Mouse (Mus musculus): ENCODE measurements around the gene Spata22.
"Not testable (repeated sequence)": the region's sequence is repeated elsewhere in the genome, so short reads cannot be mapped to it uniquely, and the experiment has no call there.

The Spata22 gene

DNA sequence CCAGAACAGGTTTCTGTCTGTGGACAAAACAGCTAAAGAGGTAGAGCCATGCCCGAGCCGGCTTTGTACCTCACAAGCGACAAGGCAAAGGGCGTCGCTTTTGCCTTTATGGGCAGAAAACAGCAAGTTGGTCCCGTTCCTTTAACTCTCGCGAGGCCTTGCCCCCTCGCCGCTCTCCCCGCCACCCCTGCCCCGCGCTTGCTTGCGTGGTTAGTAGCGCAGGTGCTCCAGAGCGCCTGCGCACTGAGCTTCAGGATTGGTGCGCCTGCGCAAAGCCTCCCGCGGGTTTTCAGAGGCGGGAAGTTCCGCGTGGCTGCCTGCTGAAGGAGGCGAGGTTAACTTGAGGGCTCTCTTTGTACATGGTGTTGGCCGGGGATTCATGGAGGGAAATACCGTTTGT, at the start of gene Spata22, which contains the start of the genes Aspa and Gm49340:
Gene Spata22 (plus strand): TSS at position 300 of the 400 bp plus-strand sequence.
Gene Aspa (minus strand): TSS at position 155 of the 400 bp plus-strand sequence.
Gene Gm49340 (plus strand): TSS at position 300 of the 400 bp plus-strand sequence.
- no peak for DNase-seq (ENCODE audit: low read depth in 2 of 2, low spot score in 2 of 2)

DNA sequence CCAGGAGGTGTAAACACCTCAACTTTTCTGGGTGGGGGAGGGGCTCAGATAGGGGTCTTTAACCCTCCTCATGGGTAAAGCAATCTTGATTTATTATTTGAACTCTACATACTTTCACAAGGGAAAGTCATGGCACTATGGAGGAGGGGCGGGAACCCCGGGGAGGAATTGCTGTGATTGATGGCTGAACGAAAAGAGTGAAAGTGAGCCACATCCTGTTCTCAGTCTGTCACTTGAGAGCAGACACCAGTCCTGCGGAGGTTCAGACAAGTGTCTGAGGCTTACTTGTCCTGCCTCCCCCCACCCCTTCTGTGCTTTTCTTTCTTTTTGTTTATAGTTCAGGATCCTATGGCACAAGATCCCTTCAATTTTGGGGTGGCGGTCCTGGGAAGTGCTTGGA, 48.8 kb upstream of the Spata22 start:
- no peak for DNase-seq (ENCODE audit: low read depth in 2 of 2, low spot score in 2 of 2)

GRCm38 (mm10) chr11:73281528-73282027, 48.0 kb upstream of the Spata22 start:
- DNase-seq (ENCODE audit: low read depth in 2 of 2, low spot score in 2 of 2) = peak; percentile 15 to 34

- DNase-seq (ENCODE audit: low read depth in 2 of 2, low spot score in 2 of 2) = no peak
Measured at GRCm38 (mm10) chr11:73283369-73283768, 46.2 kb upstream of the Spata22 start.

DNA sequence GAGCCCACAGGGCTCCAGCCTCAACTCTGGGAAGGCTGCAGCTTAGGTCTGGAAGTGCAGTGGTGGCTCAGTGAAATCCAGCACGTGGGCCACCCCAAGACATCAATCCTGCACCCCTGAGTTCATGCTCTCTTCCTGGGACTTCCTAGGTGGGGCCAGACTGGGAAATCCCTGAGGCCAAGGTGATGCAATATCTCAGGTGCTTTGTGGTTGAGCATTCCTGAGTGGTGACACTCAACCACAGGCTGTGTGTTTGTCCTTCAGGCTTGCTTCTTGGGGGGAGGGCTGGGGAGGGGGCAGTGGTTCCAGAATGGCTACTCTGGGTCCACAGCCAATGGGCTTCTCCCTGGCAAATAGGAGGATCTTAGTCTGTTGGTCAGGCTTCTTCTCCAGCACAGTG, 45.6 kb upstream of the Spata22 start:
- no peak for DNase-seq (ENCODE audit: low read depth in 2 of 2, low spot score in 2 of 2)

DNA sequence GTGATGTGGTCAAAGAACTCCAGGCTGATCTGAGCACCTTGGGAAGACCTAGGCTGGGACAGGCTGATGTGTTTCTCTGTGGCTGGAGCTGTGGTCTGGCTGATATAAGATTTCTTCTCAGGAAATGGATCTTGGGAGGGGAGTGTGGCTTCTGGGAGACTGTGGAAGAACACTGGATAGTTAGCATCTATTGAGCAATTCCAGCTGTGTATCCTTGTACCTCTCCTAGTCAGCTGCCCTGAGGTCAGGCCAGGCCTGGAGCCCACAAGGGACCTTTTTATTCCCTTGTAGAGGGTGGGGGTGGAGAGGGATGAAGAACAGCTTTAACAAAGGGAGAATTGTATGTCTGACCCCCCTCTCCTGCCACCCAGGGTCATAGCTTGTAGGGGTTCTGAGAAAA, 45.2 kb upstream of the Spata22 start:
- DNase-seq (ENCODE audit: low read depth in 2 of 2, low spot score in 2 of 2) = no peak

DNA sequence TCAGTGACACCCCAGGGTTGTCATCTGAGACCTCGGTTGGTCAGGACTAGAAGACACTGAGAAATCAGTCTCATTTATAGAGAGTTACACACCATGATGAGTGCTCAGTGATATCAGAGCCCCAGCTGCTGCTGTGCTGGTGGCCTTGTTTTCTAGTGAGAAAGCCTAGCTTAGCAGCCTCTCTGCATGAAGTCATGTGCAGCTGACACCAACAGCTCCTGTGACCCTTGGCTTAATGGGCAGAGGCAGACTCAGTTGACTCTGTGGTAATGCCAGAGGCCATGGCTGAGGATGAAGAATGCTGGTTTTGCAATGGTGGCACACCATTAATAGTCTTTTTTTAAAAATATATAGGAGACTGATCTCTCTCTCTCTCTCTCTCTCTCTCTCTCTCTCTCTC, 39.9 kb upstream of the Spata22 start:
- DNase-seq (ENCODE audit: low read depth in 2 of 2, low spot score in 2 of 2) = no peak

GRCm38 (mm10) chr11:73303123-73303522, 26.4 kb upstream of the Spata22 start:
- no peak for DNase-seq (ENCODE audit: low read depth in 2 of 2, low spot score in 2 of 2)

GRCm38 (mm10) chr11:73315961-73316360, 13.6 kb upstream of the Spata22 start:
- DNase-seq (ENCODE audit: low read depth in 2 of 2, low spot score in 2 of 2) = no peak

GRCm38 (mm10) chr11:73318581-73318980, 11.0 kb upstream of the Spata22 start:
- not testable (repeated sequence) for DNase-seq (ENCODE audit: low read depth in 2 of 2, low spot score in 2 of 2)

- not testable (repeated sequence) for DNase-seq (ENCODE audit: low read depth in 2 of 2, low spot score in 2 of 2)
Measured at GRCm38 (mm10) chr11:73321064-73321463, 8.5 kb upstream of the Spata22 start.

DNA sequence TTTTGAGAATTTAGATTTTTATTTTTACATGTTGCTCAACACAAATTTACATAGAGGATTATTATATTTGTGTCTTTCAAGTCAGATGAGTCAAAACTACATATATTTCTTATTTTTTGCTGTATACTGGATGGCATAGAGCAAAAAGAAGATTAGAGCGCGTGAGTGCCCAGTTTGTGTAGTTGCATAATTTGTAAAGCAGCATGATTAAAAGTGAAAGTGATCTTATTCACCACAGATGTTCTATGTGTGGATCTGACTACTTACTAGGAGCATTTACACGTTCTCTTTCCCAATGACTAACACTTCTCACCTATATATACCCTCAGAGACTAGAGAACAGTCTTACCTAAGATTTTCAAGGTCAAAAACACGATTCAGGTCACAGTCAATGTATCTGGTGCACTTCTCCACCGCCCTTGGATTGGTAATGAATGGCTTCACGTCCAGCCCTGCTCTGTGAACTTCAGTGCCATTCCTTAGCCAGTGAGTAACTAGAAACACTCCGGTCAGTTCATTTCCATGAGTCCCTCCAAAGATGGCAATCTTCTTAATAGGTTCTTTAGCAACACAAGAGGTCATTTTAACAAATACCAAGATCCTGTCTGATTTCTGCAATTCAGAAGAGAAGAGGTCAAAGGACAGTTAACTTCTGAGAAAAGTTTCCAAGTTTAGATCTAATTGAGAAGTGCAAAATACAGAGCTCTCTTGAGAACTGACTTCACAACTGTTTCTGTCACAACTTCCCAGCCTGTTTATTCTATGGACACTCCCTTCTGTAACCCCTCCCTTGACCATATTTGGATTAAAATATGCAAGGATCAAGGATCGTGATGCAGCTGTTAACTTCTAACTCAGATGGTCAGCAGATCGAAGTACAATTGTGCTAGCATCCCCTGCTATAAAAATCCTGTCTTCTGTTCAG, 5.4 kb upstream of the Spata22 start:
- DNase-seq (ENCODE audit: low read depth in 2 of 2, low spot score in 2 of 2) = no peak

DNA sequence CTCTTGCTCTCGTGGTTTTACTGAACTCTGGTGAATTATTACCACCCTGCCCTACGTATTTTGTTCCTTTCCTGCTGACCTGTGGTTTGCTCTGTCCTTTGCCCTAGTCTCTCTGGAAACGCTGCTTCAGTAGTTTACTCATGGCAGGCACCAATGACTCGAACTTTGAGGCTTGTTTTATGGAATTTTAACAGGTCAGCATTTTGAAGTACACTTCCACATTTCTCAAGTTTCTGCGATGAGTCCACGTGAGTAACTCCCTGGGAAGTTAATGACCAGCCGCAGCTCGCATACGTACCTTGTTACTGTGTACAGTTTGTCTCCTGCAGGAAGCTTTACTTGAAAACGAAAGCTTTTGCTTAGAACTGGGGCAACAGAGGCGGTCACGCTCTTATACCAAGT, 3.1 kb upstream of the Spata22 start:
- no peak for DNase-seq (ENCODE audit: low read depth in 2 of 2, low spot score in 2 of 2)

GRCm38 (mm10) chr11:73327361-73327760, 2.2 kb upstream of the Spata22 start:
- no peak for DNase-seq (ENCODE audit: low read depth in 2 of 2, low spot score in 2 of 2)

DNA sequence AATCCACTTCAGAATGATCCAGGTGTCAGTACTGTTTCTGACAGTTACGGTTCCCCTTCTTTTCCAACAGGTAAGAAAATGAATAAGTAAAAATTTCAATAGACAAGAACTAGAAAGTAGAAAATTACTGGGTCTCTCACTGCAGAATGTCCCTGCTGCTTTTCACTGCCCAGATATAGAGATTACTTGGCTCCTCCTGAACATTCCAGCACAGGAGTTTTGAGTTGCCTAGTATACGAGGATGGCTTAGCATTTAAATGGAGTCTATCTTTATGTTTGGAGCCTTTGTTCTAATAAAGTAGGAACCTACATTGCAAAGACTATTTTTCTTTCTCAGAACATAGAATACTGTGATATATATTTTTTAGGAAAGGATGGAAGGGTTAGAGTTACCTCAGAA, 3.8 kb downstream of the Spata22 start:
- DNase-seq (ENCODE audit: low read depth in 2 of 2, low spot score in 2 of 2) = no peak

GRCm38 (mm10) chr11:73336919-73337318, 7.4 kb downstream of the Spata22 start:
- DNase-seq (ENCODE audit: low read depth in 2 of 2, low spot score in 2 of 2) = no peak

DNA sequence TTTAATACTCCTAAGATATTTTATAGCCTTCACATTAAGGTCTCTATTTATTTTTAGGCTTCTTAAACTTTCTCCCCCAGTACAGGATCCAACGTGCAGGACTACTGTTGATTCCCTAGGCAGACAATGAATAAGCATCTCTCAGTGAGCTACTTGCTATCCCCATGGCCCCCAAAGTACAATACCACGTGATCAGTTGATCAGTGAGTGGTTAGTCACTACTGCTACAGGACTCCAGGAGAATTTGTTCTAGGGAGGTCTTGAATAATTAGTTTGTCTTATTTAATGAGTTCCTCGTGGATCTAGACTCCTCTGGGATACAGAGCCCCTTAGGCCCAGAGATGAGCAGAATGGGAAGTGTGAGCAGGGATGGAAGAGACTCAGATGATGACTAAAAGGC, 20.9 kb downstream of the Spata22 start, which contains the start of gene Olfr20:
Gene Olfr20 (plus strand): TSS at position 301 of the 400 bp plus-strand sequence.
- DNase-seq (ENCODE audit: low read depth in 2 of 2, low spot score in 2 of 2) = no peak

DNA sequence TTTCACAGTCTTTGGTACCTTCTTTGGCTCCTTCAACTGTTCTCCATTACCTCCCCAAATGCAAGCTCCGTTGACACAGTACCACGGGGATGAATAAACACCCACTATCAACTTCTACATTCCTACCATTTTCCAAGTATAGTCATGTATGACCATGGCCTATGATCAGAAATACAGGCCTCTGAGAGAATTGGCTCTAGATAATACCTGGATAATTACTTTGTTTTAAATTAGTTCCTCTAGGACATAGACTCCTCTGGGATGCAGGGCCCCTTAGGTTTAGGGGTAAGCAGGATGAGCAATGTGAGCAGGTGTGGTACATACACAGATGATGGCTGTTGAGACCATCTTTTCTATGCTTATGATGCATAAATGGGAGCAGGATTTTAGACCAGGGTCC, 41.4 kb downstream of the Spata22 start, which contains the start of gene Olfr376:
Gene Olfr376 (plus strand): TSS at position 301 of the 400 bp plus-strand sequence.
- no peak for DNase-seq (ENCODE audit: low read depth in 2 of 2, low spot score in 2 of 2)

- DNase-seq (ENCODE audit: low read depth in 2 of 2, low spot score in 2 of 2) = no peak
Measured at GRCm38 (mm10) chr11:73395374-73395773, 65.8 kb downstream of the Spata22 start.
